ENCODE assay signal across 11 mouse cellular contexts in genomic region chr16:31705213-31705612, GRCm38 (mm10). TPM values are rescaled to one million over a fixed set of nuclear protein-coding genes. Genes with fewer than 3 reads are reported as not detected.
A peak's percentile ranks its signal among the peaks of the same experiment; 100 is the strongest.
DNase-seq lines count a peak whose midpoint lies in the region; ATAC-seq and TF ChIP-seq lines count a peak whose summit lies in the region.
"Had no signal": no experiment of that assay in that cellular context is flagged by ENCODE, and none has a peak within 500 bp of the region (broad histone marks: within the 10 kb centered on the region; RNA-seq: fewer than 3 reads in every experiment).

No protein-coding gene starts in this region.

- no peak for ATAC-seq in liver, postnatal 0 days
- no peak for ATAC-seq in liver, embryonic 12.5 days
- ATAC-seq in frontal cortex, adult (ENCODE audit: low TSS enrichment), result no peak

- H3K79me2 ChIP-seq in heart, adult 2 months (replicated peaks; ENCODE audit: control insufficient read depth, insufficient read depth, low read length), result peaks cover 4% of the 10 kb centered on the region

- no peak overlapping the region for H3K27ac ChIP-seq in heart, adult 2 months
- H3K27ac ChIP-seq in liver, postnatal 0 days (ENCODE audit: low read depth), result no peak overlapping the region
- H3K27ac ChIP-seq in liver, embryonic 12.5 days, result no peak overlapping the region
- H3K27ac ChIP-seq: stomach, embryonic 15.5 days had no signal

- H3K4me1 ChIP-seq in heart, adult 2 months (ENCODE audit: control insufficient read depth, insufficient read depth, low read length), result peaks cover 2% of the 10 kb centered on the region
- no peaks in the 10 kb centered on the region for H3K4me1 ChIP-seq in liver, postnatal 0 days (ENCODE audit: insufficient read depth)
- H3K4me1 ChIP-seq in liver, embryonic 12.5 days, result peaks cover 23% of the 10 kb centered on the region
- H3K4me1 ChIP-seq: stomach, embryonic 15.5 days had no signal

- no peak overlapping the region for H3K9ac ChIP-seq in heart, adult 2 months (ENCODE audit: low read depth, low read length)
- H3K9ac ChIP-seq in liver, postnatal 0 days (replicated peaks), result no peak overlapping the region
- H3K9ac ChIP-seq in liver, embryonic 12.5 days, result no peak overlapping the region
- H3K9ac ChIP-seq: stomach, embryonic 15.5 days had no signal

- no peaks in the 10 kb centered on the region for H3K36me3 ChIP-seq in heart, adult 2 months (ENCODE audit: control insufficient read depth, insufficient read depth, low read length)
- no peaks in the 10 kb centered on the region for H3K36me3 ChIP-seq in liver, postnatal 0 days (replicated peaks; ENCODE audit: insufficient read depth, low read length)
- H3K36me3 ChIP-seq in liver, embryonic 12.5 days, result no peaks in the 10 kb centered on the region
- H3K36me3 ChIP-seq: stomach, embryonic 15.5 days had no signal

- no peaks in the 10 kb centered on the region for H3K27me3 ChIP-seq in heart, adult 2 months (ENCODE audit: control insufficient read depth, insufficient read depth, low read length)
- no peaks in the 10 kb centered on the region for H3K27me3 ChIP-seq in liver, postnatal 0 days (ENCODE audit: insufficient read depth, low read length)
- no peaks in the 10 kb centered on the region for H3K27me3 ChIP-seq in liver, embryonic 12.5 days (replicated peaks)
- H3K27me3 ChIP-seq: stomach, embryonic 15.5 days had no signal

- WGBS in heart, adult 2 months, result 7% methylated on average over 2 of the region's 2 CpGs
- WGBS in liver, postnatal 0 days (ENCODE audit: insufficient replicate concordance), result 20% methylated on average over 2 of the region's 2 CpGs
- WGBS in liver, embryonic 12.5 days (ENCODE audit: insufficient replicate concordance), result 37% methylated on average over 2 of the region's 2 CpGs

- peak; percentile 84 for TF ChIP-seq CTCF in heart, adult 2 months (IDR thresholded peaks at IDR 0.05)
- peak; percentile 41 for TF ChIP-seq CTCF in liver, postnatal 0 days (IDR thresholded peaks at IDR 0.05; ENCODE audit: low read depth)

- no peak overlapping the region for H3K4me3 ChIP-seq in heart, adult 2 months
- no peak overlapping the region for H3K4me3 ChIP-seq in liver, postnatal 0 days (ENCODE audit: low read depth, low read length)
- no peak overlapping the region for H3K4me3 ChIP-seq in liver, embryonic 12.5 days
- H3K4me3 ChIP-seq: stomach, embryonic 15.5 days had no signal

- H3K4me2 ChIP-seq in liver, postnatal 0 days (ENCODE audit: low read depth, low read length), result no peak overlapping the region
- H3K4me2 ChIP-seq in liver, embryonic 12.5 days, result no peak overlapping the region
- H3K4me2 ChIP-seq: stomach, embryonic 15.5 days had no signal

- no peak for TF ChIP-seq EP300 in heart, adult 2 months (IDR thresholded peaks at IDR 0.05; ENCODE audit: insufficient read depth, low read depth, low read length)
- TF ChIP-seq EP300 in liver, postnatal 0 days (IDR thresholded peaks at IDR 0.05; ENCODE audit: low read depth), result no peak

- no peak for TF ChIP-seq POLR2A in heart, adult 2 months (IDR thresholded peaks at IDR 0.05; ENCODE audit: insufficient read depth, low read depth, low read length)

- no peak for DNase-seq in heart, adult 2 months
- no peak for DNase-seq in heart, adult 9 months (ENCODE audit: low spot score in 2 of 2)
- no peak for DNase-seq in liver, postnatal 0 days
- peak; percentile 35 for DNase-seq in MN1 (ENCODE audit: low spot score)
- peak; percentile 76 for DNase-seq in retina, embryonic 14.5 days (ENCODE audit: low spot score)
- DNase-seq in kidney, postnatal 4 days, result no peak
- DNase-seq: heart, adult 18-20 months; lung, postnatal 10 days had no signal

- intact Hi-C loops in heart, adult 2 months (cut with DNase I), result loop anchor here (1.0 kb wide), 1 partner anchor 248 kb away; no protein-coding TSS in a partner anchor

- H3K9me3 ChIP-seq in liver, postnatal 0 days (ENCODE audit: low read length), result no peaks in the 10 kb centered on the region
- H3K9me3 ChIP-seq in liver, embryonic 12.5 days (replicated peaks), result no peaks in the 10 kb centered on the region
- H3K9me3 ChIP-seq: stomach, embryonic 15.5 days had no signal

RNA-seq across cellular contexts. Expression of gene Dlg1, which starts 42.0 kb away (rescaled TPM):
- 10 to 100 TPM; 56.2 to 61.9 TPM for total RNA-seq in heart, adult 2 months (2021)
- 14.9 and 36.5 TPM in 2 replicates for polyA plus RNA-seq in heart, adult 2 months (2012; rRNA removed)
- 4.5 and 5.6 TPM in 2 replicates for polyA plus RNA-seq in liver, postnatal 0 days (2015; fragmentation: Nextera tagmentation; extraction: Ambion mirVana)
- polyA plus RNA-seq in liver, embryonic 12.5 days (2016; fragmentation: Nextera tagmentation; extraction: Ambion mirVana), result 19.5 and 20.5 TPM in 2 replicates

Comparison
In these comparisons a context has a peak if more than half of its experiments do, and no peak if none do; other contexts are left out.
1. DNase-seq: peak in MN1 (single experiment) and retina, embryonic 14.5 days (single experiment); none in heart, adult 2 months (0 of 2), heart, adult 9 months (0 of 2), liver, postnatal 0 days (single experiment) and kidney, postnatal 4 days (0 of 2).